Mouse (Mus musculus): ENCODE data around the gene Cnot11. TPM values are rescaled to one million over a fixed set of nuclear protein-coding genes. Genes with fewer than 3 reads are reported as not detected.

The Cnot11 gene
- total RNA-seq, 2 experiments from 2014 or later = 22.8 to 26.4 TPM

GRCm38 (mm10) chr1:39535515-39536311 is 921 bp downstream of the Cnot11 start:
- TF ChIP-seq CTCF (IDR thresholded peaks at IDR 0.05) = no peak
- DNase-seq (ENCODE audit: extremely low spot score in 1 of 2, low spot score in 2 of 2) = peak; percentile 99
- peak overlapping the region; percentile 89 for H3K27ac ChIP-seq
- H3K4me3 ChIP-seq = peak overlapping the region; percentile 73
- intact Hi-C loops (cut with DNase I) = loop anchor here (5.0 to 10.0 kb wide), 2 partner anchors 117 to 341 kb away; partner anchors contain the start of genes Creg2 and Npas2

GRCm38 (mm10) chr1:39536701-39537100 is 1.9 kb downstream of the Cnot11 start:
- intact Hi-C loops (cut with DNase I) = loop anchor here (5.0 to 10.0 kb wide), 2 partner anchors 116 to 342 kb away; partner anchors contain the start of genes Creg2 and Npas2
- TF ChIP-seq CTCF (IDR thresholded peaks at IDR 0.05) = no peak

GRCm38 (mm10) chr1:39537631-39538380 is 3.0 kb downstream of the Cnot11 start:
- H3K4me3 ChIP-seq = no peak overlapping the region
- intact Hi-C loops (cut with DNase I) = loop anchor here (5.0 to 10.0 kb wide), 2 partner anchors 114 to 343 kb away; partner anchors contain the start of genes Creg2 and Npas2
- no peak for DNase-seq (ENCODE audit: extremely low spot score in 1 of 2, low spot score in 2 of 2)
- no peak overlapping the region for H3K27ac ChIP-seq
- TF ChIP-seq CTCF (IDR thresholded peaks at IDR 0.05) = no peak

More at GRCm38 (mm10) chr1:39536701-39537100, 1.9 kb downstream of the Cnot11 start:
- Histone ChIP-seq H3K4me3 (peak overlapping the region; percentile 73), H3K27ac (no peak overlapping the region)
- no peak for DNase-seq (ENCODE audit: extremely low spot score in 1 of 2, low spot score in 2 of 2)

GRCm38 (mm10) chr1:39540592-39540991 is 5.8 kb downstream of the Cnot11 start:
- DNase-seq (ENCODE audit: extremely low spot score in 1 of 2, low spot score in 2 of 2) = no peak
- TF ChIP-seq CTCF (IDR thresholded peaks at IDR 0.05) = no peak; the same call in 1 of the 2 replicates
- intact Hi-C loops (cut with DNase I) = no loop called here
- Histone ChIP-seq H3K27ac (no peak overlapping the region), H3K4me3 (no peak overlapping the region)

GRCm38 (mm10) chr1:39545589-39545988 is 10.8 kb downstream of the Cnot11 start:
- no peak for DNase-seq (ENCODE audit: extremely low spot score in 1 of 2, low spot score in 2 of 2)
- TF ChIP-seq CTCF (IDR thresholded peaks at IDR 0.05) = no peak
- H3K27ac ChIP-seq = no peak overlapping the region
- no peak overlapping the region for H3K4me3 ChIP-seq
- intact Hi-C loops (cut with DNase I) = no loop called here

GRCm38 (mm10) chr1:39546160-39546866 is 11.5 kb downstream of the Cnot11 start:
- H3K4me3 ChIP-seq = no peak overlapping the region

GRCm38 (mm10) chr1:39547238-39547637 is 12.4 kb downstream of the Cnot11 start:
- H3K4me3 ChIP-seq = no peak overlapping the region
- intact Hi-C loops (cut with DNase I) = no loop called here
- DNase-seq (ENCODE audit: extremely low spot score in 1 of 2, low spot score in 2 of 2) = no peak
- TF ChIP-seq CTCF (IDR thresholded peaks at IDR 0.05) = peak; percentile 18
- H3K27ac ChIP-seq = no peak overlapping the region

More at GRCm38 (mm10) chr1:39546160-39546866, 11.5 kb downstream of the Cnot11 start:
- intact Hi-C loops (cut with DNase I) = no loop called here
- DNase-seq (ENCODE audit: extremely low spot score in 1 of 2, low spot score in 2 of 2) = no peak
- H3K27ac ChIP-seq = no peak overlapping the region
- TF ChIP-seq CTCF (IDR thresholded peaks at IDR 0.05) = no peak

GRCm38 (mm10) chr1:39549831-39550230 is 15.0 kb downstream of the Cnot11 start:
- no peak overlapping the region for H3K27ac ChIP-seq
- no peak overlapping the region for H3K4me3 ChIP-seq
- intact Hi-C loops (cut with DNase I) = no loop called here
- TF ChIP-seq CTCF (IDR thresholded peaks at IDR 0.05) = no peak
- DNase-seq (ENCODE audit: extremely low spot score in 1 of 2, low spot score in 2 of 2) = no peak

- no peak for TF ChIP-seq CTCF (IDR thresholded peaks at IDR 0.05)
- Histone ChIP-seq H3K4me3 (no peak overlapping the region), H3K27ac (peak overlapping the region; percentile 20)
- intact Hi-C loops (cut with DNase I) = loop anchor here (1.0 kb wide), 1 partner anchor 95 kb away; no protein-coding TSS in a partner anchor
- peak; percentile 60 to 68 for DNase-seq (ENCODE audit: extremely low spot score in 1 of 2, low spot score in 2 of 2)
These were observed 21.0 kb downstream of the Cnot11 start for GRCm38 (mm10) chr1:39555556-39556415.

- DNase-seq (ENCODE audit: extremely low spot score in 1 of 2, low spot score in 2 of 2) = no peak
- H3K27ac ChIP-seq = no peak overlapping the region
- TF ChIP-seq CTCF (IDR thresholded peaks at IDR 0.05) = no peak
- no peak overlapping the region for H3K4me3 ChIP-seq
- intact Hi-C loops (cut with DNase I) = no loop called here
These were observed 24.2 kb downstream of the Cnot11 start for GRCm38 (mm10) chr1:39559009-39559408.

GRCm38 (mm10) chr1:39561920-39562319 is 27.1 kb downstream of the Cnot11 start:
- H3K27ac ChIP-seq = no peak overlapping the region
- TF ChIP-seq CTCF (IDR thresholded peaks at IDR 0.05) = peak; percentile 43
- H3K4me3 ChIP-seq = no peak overlapping the region
- no peak for DNase-seq (ENCODE audit: extremely low spot score in 1 of 2, low spot score in 2 of 2)
- intact Hi-C loops (cut with DNase I) = no loop called here

All from left cerebral cortex, adult 2 months (tissue).